Mouse (Mus musculus) heart, postnatal 4 days (tissue): ENCODE data around the gene Tyro3. TPM values are rescaled to one million over a fixed set of nuclear protein-coding genes. Genes with fewer than 3 reads are reported as not detected.

Source experiments
- DNase-seq: peaks from one replicate; pipeline ENCODE4 v3.0.0; 2021
- total RNA-seq, 2 experiments: library from RNA; stranded (reverse); gene quantifications; 2 replicates each; pipeline ENCODE4 v1.2.3; 2021

Gene Tyro3
- total RNA-seq, 2 experiments from 2014 or later = 9.5 to 9.7 TPM

- no peak for DNase-seq
Measured at GRCm38 (mm10) chr2:119864484-119864883, 67.0 kb downstream of the Tyro3 start.

Other genes starting within 250 kb of the Tyro3 start
- 10 to 100 TPM; 23.4 to 27.3 TPM for gene Nusap1, start 179.4 kb upstream of the Tyro3 start, total RNA-seq
- 10 to 100 TPM; 10.3 to 11.1 TPM for gene Oip5, start 179.3 kb upstream of the Tyro3 start, total RNA-seq
- gene Ndufaf1, start 134.9 kb upstream of the Tyro3 start, total RNA-seq = 10 to 100 TPM; 47.7 to 48.9 TPM
- 10 to 100 TPM; 26.4 to 27.1 TPM for gene Rtf1, start 122.7 kb upstream of the Tyro3 start, total RNA-seq
- 1 to 10 TPM; 1.5 to 1.7 TPM for gene Itpka, start 55.4 kb upstream of the Tyro3 start, total RNA-seq
- under 1 TPM in 1 of 2 experiments, not detected in 1; 0.16 TPM for gene Ltk, start 37.3 kb upstream of the Tyro3 start, total RNA-seq
- gene Rpap1, start 10.2 kb upstream of the Tyro3 start, total RNA-seq = 10 to 100 TPM; 16.1 to 18.7 TPM
- gene Mga, start 99.5 kb downstream of the Tyro3 start, total RNA-seq = 10 to 100 TPM; 51.6 to 57.6 TPM
- gene Mapkbp1, start 175.0 kb downstream of the Tyro3 start, total RNA-seq = 10 to 100 TPM; 12.6 to 13.6 TPM
- gene Jmjd7, start 229.8 kb downstream of the Tyro3 start, total RNA-seq = 10 to 100 TPM; 12.2 to 13.6 TPM
- gene Gm28042, start 229.8 kb downstream of the Tyro3 start, total RNA-seq = 1 to 10 TPM in 1 of 2 experiments, under 1 TPM in 1; 0.43 to 1.6 TPM
- 1 to 10 TPM; 1.9 to 4.0 TPM for gene Pla2g4b, start 235.7 kb downstream of the Tyro3 start, total RNA-seq